Mouse (Mus musculus) left cerebral cortex, postnatal 36 days (tissue): ENCODE results near the gene Rdh5. TPM values are rescaled to one million over a fixed set of nuclear protein-coding genes. Genes with fewer than 3 reads are reported as not detected.

Source experiments
- DNase-seq, 2 experiments: peaks; one replicate each; pipeline ENCODE4 v3.0.0; 2021 to 2022; ENCODE audit warnings: low spot score in 2 of 2, mixed read lengths in 1 of 2
- intact Hi-C: fragments of 180-260 bp; cut with DNase I; formaldehyde crosslinking; loops from one replicate; pipeline ENCODE4 v1.15.1; 2025
- total RNA-seq, 2 experiments: library from RNA; stranded (reverse); gene quantifications; 2 replicates each; pipeline ENCODE4 v1.2.3; 2021

Gene Rdh5
- total RNA-seq, 2 experiments from 2014 or later: 6.7 to 7.0 TPM

- DNase-seq: peak; percentile 55 to 68
- intact Hi-C loops: no loop called here
These were observed 13.1 kb downstream of the Rdh5 start for GRCm38 (mm10) chr10:128909567-128910028.

GRCm38 (mm10) chr10:128908778-128909448 lies 13.8 kb downstream of the Rdh5 start:
- intact Hi-C loops: no loop called here
- no peak for DNase-seq

GRCm38 (mm10) chr10:128904812-128905211 lies 17.9 kb downstream of the Rdh5 start:
- intact Hi-C loops: no loop called here
- DNase-seq: no peak

GRCm38 (mm10) chr10:128902409-128902988 lies 20.2 kb downstream of the Rdh5 start:
- no peak for DNase-seq
- intact Hi-C loops: no loop called here

- DNase-seq: no peak
- intact Hi-C loops: no loop called here
These were observed 21.3 kb downstream of the Rdh5 start for GRCm38 (mm10) chr10:128901409-128901808.

GRCm38 (mm10) chr10:128900698-128901097 lies 22.0 kb downstream of the Rdh5 start, which contains the start of gene Cd63:
Cd63 (plus strand) TSS chr10:128900989.
- intact Hi-C loops: no loop called here
- no peak for DNase-seq

GRCm38 (mm10) chr10:128899759-128900490 lies 22.8 kb downstream of the Rdh5 start:
- no peak for DNase-seq
- intact Hi-C loops: loop anchor here (5.0 kb wide), 1 partner anchor 77 kb away; no protein-coding TSS in a partner anchor

- DNase-seq: no peak
- intact Hi-C loops: loop anchor here (5.0 kb wide), 1 partner anchor 80 kb away; no protein-coding TSS in a partner anchor
These were observed 25.2 kb downstream of the Rdh5 start for GRCm38 (mm10) chr10:128897501-128897900.

- intact Hi-C loops: loop anchor here (5.0 kb wide), 1 partner anchor 80 kb away; no protein-coding TSS in a partner anchor
- DNase-seq: no peak
These were observed 25.9 kb downstream of the Rdh5 start for GRCm38 (mm10) chr10:128896807-128897206.

- intact Hi-C loops: loop anchor here (1.0 to 5.0 kb wide), 2 partner anchors 51 to 81 kb away; no protein-coding TSS in a partner anchor
- DNase-seq: no peak
These were observed 26.6 kb downstream of the Rdh5 start for GRCm38 (mm10) chr10:128895952-128896693.

GRCm38 (mm10) chr10:128895437-128895836 lies 27.3 kb downstream of the Rdh5 start:
- intact Hi-C loops: loop anchor here (1.0 to 5.0 kb wide), 2 partner anchors 50 to 82 kb away; no protein-coding TSS in a partner anchor
- peak; percentile 54 to 65 for DNase-seq

GRCm38 (mm10) chr10:128892246-128892645 lies 30.4 kb downstream of the Rdh5 start:
- no peak for DNase-seq
- intact Hi-C loops: loop anchor here (5.0 kb wide), 1 partner anchor 155 kb away; no protein-coding TSS in a partner anchor

- peak; percentile 30 to 31 for DNase-seq
- intact Hi-C loops: loop anchor here (5.0 kb wide), 1 partner anchor 154 kb away; no protein-coding TSS in a partner anchor
These were observed 31.2 kb downstream of the Rdh5 start, which contains the start of gene Gdf11 for GRCm38 (mm10) chr10:128891296-128892094. Gdf11 (minus strand) TSS chr10:128891718.

- no peak for DNase-seq
- intact Hi-C loops: loop anchor here (5.0 kb wide), 1 partner anchor 153 kb away; no protein-coding TSS in a partner anchor
These were observed 32.0 kb downstream of the Rdh5 start for GRCm38 (mm10) chr10:128890383-128891295.

GRCm38 (mm10) chr10:128889846-128890245 lies 32.8 kb downstream of the Rdh5 start:
- intact Hi-C loops: loop anchor here (5.0 kb wide), 1 partner anchor 153 kb away; no protein-coding TSS in a partner anchor

GRCm38 (mm10) chr10:128888941-128889827 lies 33.5 kb downstream of the Rdh5 start:
- intact Hi-C loops: no loop called here

More at GRCm38 (mm10) chr10:128889846-128890245, 32.8 kb downstream of the Rdh5 start:
- no peak for DNase-seq

More at GRCm38 (mm10) chr10:128888941-128889827, 33.5 kb downstream of the Rdh5 start:
- no peak for DNase-seq
